Mouse (Mus musculus): Measurements from ENCODE around the gene Tbc1d24.
"Not testable (repeated sequence)": the region's sequence is repeated elsewhere in the genome, so short reads cannot be mapped to it uniquely, and the experiment has no call there.

DNA sequence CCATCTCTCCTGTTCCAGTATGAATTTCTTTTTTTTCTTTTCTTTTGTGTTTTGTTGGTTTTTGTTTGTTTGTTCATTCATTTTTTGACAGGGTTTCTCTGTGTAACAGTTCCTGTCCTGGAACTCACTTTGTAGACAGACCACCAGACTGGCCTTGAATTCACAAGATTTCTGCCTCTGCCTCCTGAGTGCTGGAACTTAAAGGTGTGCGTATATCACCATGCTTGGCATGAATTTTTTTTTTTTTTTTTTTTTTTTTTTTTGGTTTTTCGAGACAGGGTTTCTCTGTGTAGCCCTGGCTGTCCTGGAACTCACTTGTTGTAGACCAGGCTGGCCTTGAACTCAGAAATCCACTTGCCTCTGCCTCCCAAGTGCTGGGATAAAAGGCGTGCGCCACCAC lies 76.1 kb downstream of the Tbc1d24 start:
- TF ChIP-seq CTCF, EP300 (IDR thresholded peaks at IDR 0.05): not testable (repeated sequence)

Measured in lung, postnatal 0 days (tissue).